Mouse (Mus musculus) stomach, postnatal 0 days (tissue): ENCODE data around the gene Efcab8. TPM values are rescaled to one million over a fixed set of nuclear protein-coding genes. Genes with fewer than 3 reads are reported as not detected.

Experiments used
- ATAC-seq: fragments of 200-750 bp; cut with Nextera tagmentation; 2 replicates; pipeline ENCODE4 v1.8.0; 2017; ENCODE audit not compliant: low FRiP score, low TSS enrichment
- DNase-seq: peaks from one replicate; pipeline ENCODE4 v3.0.0-alpha.2; 2016; ENCODE audit warnings: low spot score
- H3K27ac ChIP-seq: fragments of 300-500 bp; sonication (generic); replicated peaks from 2 replicates; pipeline ENCODE4 v1.5.1; 2014; ENCODE audit warnings: mild to moderate bottlenecking, control low read depth
- H3K27me3 ChIP-seq: fragments of 300-500 bp; sonication (generic); 2 replicates; pipeline ENCODE4 v1.6.1; 2014; ENCODE audit warnings: low read length; ENCODE audit not compliant: control insufficient read depth, insufficient read depth
- H3K36me3 ChIP-seq: fragments of 300-500 bp; sonication (generic); 2 replicates; pipeline ENCODE4 v1.6.1; 2014; ENCODE audit warnings: low read length, mixed read lengths; ENCODE audit not compliant: control insufficient read depth, insufficient read depth
- H3K4me1 ChIP-seq: fragments of 300-500 bp; sonication (generic); replicated peaks from 2 replicates; pipeline ENCODE4 v1.6.1; 2014; ENCODE audit warnings: antibody characterized with exemption; ENCODE audit not compliant: control insufficient read depth, insufficient read depth
- H3K4me2 ChIP-seq: fragments of 300-500 bp; sonication (generic); replicated peaks from 2 replicates; pipeline ENCODE4 v1.6.1; 2014; ENCODE audit warnings: low read depth, mild to moderate bottlenecking, control low read depth, moderate library complexity
- H3K4me3 ChIP-seq: fragments of 300-500 bp; sonication (generic); 2 replicates; pipeline ENCODE4 v1.5.1; 2014; ENCODE audit warnings: low read depth, low read length, control low read depth
- H3K9ac ChIP-seq: fragments of 300-500 bp; sonication (generic); 2 replicates; pipeline ENCODE4 v1.6.1; 2014; ENCODE audit warnings: mild to moderate bottlenecking, low read length, control low read depth, mixed read lengths
- H3K9me3 ChIP-seq: fragments of 300-500 bp; sonication (generic); 2 replicates; pipeline ENCODE4 v1.6.1; 2016; ENCODE audit warnings: low read length; ENCODE audit not compliant: control insufficient read depth
- CTCF ChIP-seq: IDR thresholded peaks from 2 replicates; pipeline ENCODE4 v1.5.1; 2016; ENCODE audit warnings: antibody characterized with exemption, low read depth, mild to moderate bottlenecking, moderate library complexity
- EP300 ChIP-seq: optimal IDR thresholded peaks from 2 replicates; pipeline ENCODE3; 2016; ENCODE audit warnings: antibody characterized with exemption
- WGBS: fragments of 180-500 bp; shearing (Covaris S2); extraction: QIAGEN DNeasy Blood & Tissue Kit; methylation state at CpG from one replicate; pipeline ENCODE4 v1.1.7; 2014; 5-methylcytosine and 5-hydroxymethylcytosine counted together
- polyA plus RNA-seq: library from polyadenylated mRNA; unstranded; fragments of >200 nt; fragmentation: Nextera tagmentation; extraction: Ambion mirVana; gene quantifications from 2 replicates; pipeline ENCODE4 v1.2.1, GENCODE M21; 2015

The Efcab8 gene
- polyA plus RNA-seq, 1 experiment from 2014 or later: 0.16 TPM

DNA sequence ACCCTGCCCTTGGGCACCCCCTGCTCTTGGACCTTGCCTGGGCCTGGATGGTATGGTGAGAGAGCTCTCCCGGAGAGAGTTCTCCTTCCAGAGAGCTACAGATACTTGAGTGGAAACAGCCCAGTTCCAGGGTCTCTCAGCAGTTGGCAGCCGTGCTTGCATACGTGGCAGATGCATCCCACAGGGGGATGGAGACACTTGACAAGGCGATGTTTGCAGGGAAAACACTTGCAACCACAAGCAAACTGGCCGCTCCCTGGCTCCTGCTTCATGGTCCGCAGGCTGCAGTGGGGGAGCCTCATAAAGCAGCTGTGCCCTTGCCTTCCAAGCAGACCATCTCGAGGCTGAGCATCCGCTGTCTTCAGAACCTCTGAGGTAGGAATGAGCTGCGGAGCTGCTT lies 95.0 kb downstream of the Efcab8 start, which contains the start of gene Bpifb2:
Bpifb2 (plus strand) TSS at position 301 of the 400 bp plus-strand sequence.
- Histone ChIP-seq H3K27ac (no peak within 1 kb of the TSS), H3K4me1 (no peaks in the 10 kb centered on the region), H3K9ac (no peak within 1 kb of the TSS), H3K9me3 (no peaks in the 10 kb centered on the region), H3K36me3 (no peaks in the 10 kb centered on the region), H3K27me3 (no peaks in the 10 kb centered on the region), H3K4me3 (no peak within 1 kb of the TSS), H3K4me2 (no peak within 1 kb of the TSS)
- TF ChIP-seq EP300 (no peak), CTCF (no peak)
- WGBS: 59% methylated on average over 9 of the region's 9 CpGs
- no peak for DNase-seq
- no peak for ATAC-seq

Other genes starting within 250 kb of the Efcab8 start
- gene Nol4l, start 250.0 kb upstream of the Efcab8 start, polyA plus RNA-seq: 4.4 and 4.8 TPM in 2 replicates
- gene Commd7, start 147.2 kb upstream of the Efcab8 start, polyA plus RNA-seq: 68.1 and 70.1 TPM in 2 replicates
- gene Dnmt3b, start 130.5 kb upstream of the Efcab8 start, polyA plus RNA-seq: 2.6 and 3.0 TPM in 2 replicates
- not detected in 2 replicates for gene Dnmt3c, start 83.3 kb upstream of the Efcab8 start, polyA plus RNA-seq
- gene Mapre1, start 38.7 kb upstream of the Efcab8 start, polyA plus RNA-seq: 157 and 163 TPM in 2 replicates
- gene Sun5, start 91.2 kb downstream of the Efcab8 start, polyA plus RNA-seq: not detected in 2 replicates
- not detected in 2 replicates for gene Bpifb2, start 95.1 kb downstream of the Efcab8 start, polyA plus RNA-seq
- gene Bpifb6, start 120.5 kb downstream of the Efcab8 start, polyA plus RNA-seq: not detected in 2 replicates
- 0.05 and 0.07 TPM in 2 replicates for gene Bpifb3, start 138.3 kb downstream of the Efcab8 start, polyA plus RNA-seq
- gene Bpifb4, start 158.3 kb downstream of the Efcab8 start, polyA plus RNA-seq: 0.18 and 0.48 TPM in 2 replicates
- gene Bpifa6, start 195.0 kb downstream of the Efcab8 start, polyA plus RNA-seq: 1.5 and 1.6 TPM in 2 replicates
- not detected in 2 replicates for gene Bpifa2, start 228.3 kb downstream of the Efcab8 start, polyA plus RNA-seq